Mouse (Mus musculus): Measurements from ENCODE around the gene Jade1. TPM values are rescaled to one million over a fixed set of nuclear protein-coding genes. Genes with fewer than 3 reads are reported as not detected.

Gene Jade1
- total and polyA plus RNA-seq, 2 experiments from 2014 or later, result 16.7 to 21.8 TPM

- ATAC-seq (ENCODE audit: low FRiP score), result no peak
- no peaks in the 10 kb centered on the region for H3K4me1 ChIP-seq (ENCODE audit: insufficient read depth, low read length)
- H3K36me3 ChIP-seq (ENCODE audit: insufficient read depth, low read length), result no peaks in the 10 kb centered on the region
- no peaks in the 10 kb centered on the region for H3K27me3 ChIP-seq (ENCODE audit: insufficient read depth, low read length)
- DNase-seq (ENCODE audit: low spot score), result no peak
- no peak for TF ChIP-seq CTCF (IDR thresholded peaks at IDR 0.05)
- WGBS, result 82% methylated on average over 4 of the region's 4 CpGs
- H3K9ac ChIP-seq (replicated peaks; ENCODE audit: low read length, poor library complexity, severe bottlenecking), result no peak overlapping the region
- H3K9me3 ChIP-seq (ENCODE audit: low read length), result no peaks in the 10 kb centered on the region
- no peak overlapping the region for H3K27ac ChIP-seq (ENCODE audit: low read depth, low read length)
- H3K4me3 ChIP-seq (ENCODE audit: low read depth, low read length), result no peak overlapping the region
- no peak overlapping the region for H3K4me2 ChIP-seq (ENCODE audit: low read depth, low read length, poor library complexity, severe bottlenecking)
Measured at GRCm38 (mm10) chr3:41553681-41554080, 1.9 kb upstream of the Jade1 start.

- WGBS, result 94% methylated on average over 24 of the region's 24 CpGs
Measured at GRCm38 (mm10) chr3:41554480-41555475, 753 bp upstream of the Jade1 start.

GRCm38 (mm10) chr3:41556451-41557266 is 1.1 kb downstream of the Jade1 start:
- Histone ChIP-seq H3K9ac (replicated peaks; ENCODE audit: low read length, poor library complexity, severe bottlenecking) (no peak overlapping the region), H3K4me1 (ENCODE audit: insufficient read depth, low read length) (no peaks in the 10 kb centered on the region), H3K4me3 (ENCODE audit: low read depth, low read length) (no peak overlapping the region), H3K4me2 (ENCODE audit: low read depth, low read length, poor library complexity, severe bottlenecking) (no peak overlapping the region), H3K27me3 (ENCODE audit: insufficient read depth, low read length) (no peaks in the 10 kb centered on the region), H3K27ac (ENCODE audit: low read depth, low read length) (no peak overlapping the region), H3K9me3 (ENCODE audit: low read length) (no peaks in the 10 kb centered on the region), H3K36me3 (ENCODE audit: insufficient read depth, low read length) (no peaks in the 10 kb centered on the region)
- 89% methylated on average over 8 of the region's 11 CpGs for WGBS
- no peak for DNase-seq (ENCODE audit: low spot score)
- no peak for TF ChIP-seq CTCF (IDR thresholded peaks at IDR 0.05)
- ATAC-seq (ENCODE audit: low FRiP score), result no peak

More at GRCm38 (mm10) chr3:41554480-41555475, 753 bp upstream of the Jade1 start:
- ATAC-seq (ENCODE audit: low FRiP score) (no peak), DNase-seq (ENCODE audit: low spot score) (no peak)
- no peak overlapping the region for H3K9ac ChIP-seq (replicated peaks; ENCODE audit: low read length, poor library complexity, severe bottlenecking)
- no peak overlapping the region for H3K27ac ChIP-seq (ENCODE audit: low read depth, low read length)
- no peak overlapping the region for H3K4me2 ChIP-seq (ENCODE audit: low read depth, low read length, poor library complexity, severe bottlenecking)
- H3K36me3 ChIP-seq (ENCODE audit: insufficient read depth, low read length), result no peaks in the 10 kb centered on the region
- no peaks in the 10 kb centered on the region for H3K27me3 ChIP-seq (ENCODE audit: insufficient read depth, low read length)
- no peaks in the 10 kb centered on the region for H3K9me3 ChIP-seq (ENCODE audit: low read length)
- no peak overlapping the region for H3K4me3 ChIP-seq (ENCODE audit: low read depth, low read length)
- H3K4me1 ChIP-seq (ENCODE audit: insufficient read depth, low read length), result no peaks in the 10 kb centered on the region
- TF ChIP-seq CTCF (IDR thresholded peaks at IDR 0.05), result no peak

DNA sequence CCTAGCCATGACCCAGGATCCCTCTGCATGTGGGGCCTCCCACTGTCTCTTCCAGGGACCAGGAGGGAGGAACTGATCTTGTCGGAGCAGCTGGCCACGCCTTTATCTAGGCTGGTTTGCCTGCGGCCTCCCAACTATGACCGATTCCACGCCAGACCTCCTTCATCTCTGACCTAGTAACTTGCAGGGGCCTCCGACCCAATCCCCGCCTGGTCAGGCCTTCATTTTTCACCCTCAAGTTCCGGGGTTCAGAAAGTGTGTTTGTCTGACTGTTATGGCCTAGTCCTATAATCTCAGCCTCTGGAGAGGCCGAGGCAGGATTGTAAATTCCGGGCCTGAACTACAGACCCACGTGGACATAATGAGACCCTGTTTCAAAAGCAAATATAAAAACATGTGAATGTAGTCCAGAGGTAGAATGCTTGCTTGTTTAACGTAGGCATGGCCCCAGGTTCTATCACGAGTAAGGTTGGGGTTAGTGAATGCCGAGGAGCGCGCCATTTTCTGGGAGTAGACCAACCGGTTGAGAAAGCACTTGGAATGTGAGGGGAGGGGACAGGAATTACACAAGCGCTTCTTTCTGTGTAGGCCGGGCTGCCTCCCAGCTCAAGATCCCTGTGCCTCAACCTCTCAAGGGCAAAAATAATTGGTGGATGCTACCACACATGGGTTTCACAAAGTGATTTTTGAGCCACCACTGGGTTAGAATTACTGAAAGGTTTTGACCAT is 1.9 kb downstream of the Jade1 start:
- no peak for ATAC-seq (ENCODE audit: low FRiP score)
- Histone ChIP-seq H3K27ac (ENCODE audit: low read depth, low read length) (no peak overlapping the region), H3K4me3 (ENCODE audit: low read depth, low read length) (no peak overlapping the region), H3K36me3 (ENCODE audit: insufficient read depth, low read length) (no peaks in the 10 kb centered on the region), H3K4me1 (ENCODE audit: insufficient read depth, low read length) (no peaks in the 10 kb centered on the region), H3K9ac (replicated peaks; ENCODE audit: low read length, poor library complexity, severe bottlenecking) (no peak overlapping the region), H3K9me3 (ENCODE audit: low read length) (no peaks in the 10 kb centered on the region), H3K4me2 (ENCODE audit: low read depth, low read length, poor library complexity, severe bottlenecking) (no peak overlapping the region), H3K27me3 (ENCODE audit: insufficient read depth, low read length) (no peaks in the 10 kb centered on the region)
- DNase-seq (ENCODE audit: low spot score), result no peak
- TF ChIP-seq CTCF (IDR thresholded peaks at IDR 0.05), result no peak
- 96% methylated on average over 19 of the region's 19 CpGs for WGBS

DNA sequence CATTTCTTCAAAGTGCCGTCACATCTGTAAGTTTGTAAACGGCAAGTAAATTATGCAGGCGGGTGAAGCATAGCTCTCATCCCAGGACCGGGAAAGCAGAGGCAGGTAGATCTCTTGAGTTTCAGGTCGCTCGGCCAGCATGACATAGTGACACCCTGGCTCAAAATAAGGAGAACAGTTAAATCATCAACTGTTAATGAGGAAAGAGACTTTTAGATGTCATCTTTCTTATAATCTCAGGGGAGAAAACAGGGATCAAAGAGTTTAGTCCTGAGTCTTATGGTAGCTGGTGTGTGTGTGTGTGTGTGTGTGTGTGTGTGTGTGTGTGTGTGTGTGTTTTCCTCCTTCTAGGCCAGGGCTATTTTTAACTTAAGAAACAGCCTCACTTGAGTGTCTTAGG is 5.0 kb downstream of the Jade1 start:
- no peak for TF ChIP-seq CTCF (IDR thresholded peaks at IDR 0.05)
- H3K4me1 ChIP-seq (ENCODE audit: insufficient read depth, low read length), result no peaks in the 10 kb centered on the region
- no peaks in the 10 kb centered on the region for H3K36me3 ChIP-seq (ENCODE audit: insufficient read depth, low read length)
- WGBS, result 92% methylated on average over 6 of the region's 6 CpGs
- H3K4me3 ChIP-seq (ENCODE audit: low read depth, low read length), result no peak overlapping the region
- H3K27ac ChIP-seq (ENCODE audit: low read depth, low read length), result no peak overlapping the region
- no peak overlapping the region for H3K9ac ChIP-seq (replicated peaks; ENCODE audit: low read length, poor library complexity, severe bottlenecking)
- ATAC-seq (ENCODE audit: low FRiP score), result no peak
- no peak overlapping the region for H3K4me2 ChIP-seq (ENCODE audit: low read depth, low read length, poor library complexity, severe bottlenecking)
- DNase-seq (ENCODE audit: low spot score), result no peak
- H3K9me3 ChIP-seq (ENCODE audit: low read length), result no peaks in the 10 kb centered on the region
- no peaks in the 10 kb centered on the region for H3K27me3 ChIP-seq (ENCODE audit: insufficient read depth, low read length)
